Mouse (Mus musculus) ovary, postnatal 10 days (tissue): ENCODE data around the gene Lpcat1.

Experiments used
- DNase-seq: peaks from one replicate; pipeline ENCODE4 v3.0.0; 2022; ENCODE audit warnings: low spot score

Lpcat1 gene

DNA sequence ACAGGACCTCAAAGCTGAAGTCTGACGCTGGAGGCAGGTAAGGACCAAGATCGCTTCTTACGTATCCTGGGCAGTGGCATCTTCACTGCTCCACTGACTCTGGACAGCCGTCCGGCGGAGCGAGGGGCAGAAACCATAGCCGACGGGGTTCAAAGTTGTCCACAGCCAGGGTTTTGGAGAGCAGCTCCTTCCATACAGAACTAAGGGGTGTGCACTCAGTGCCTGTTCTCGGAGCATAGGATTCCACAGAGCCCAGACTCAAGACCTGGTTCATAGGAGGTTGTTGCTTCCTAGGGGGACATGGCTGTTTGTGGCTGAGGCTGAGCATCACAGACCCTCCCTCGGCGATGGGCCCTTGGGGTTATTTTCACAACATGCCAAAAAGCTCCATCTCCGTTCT is 69.8 kb downstream of the Lpcat1 start:
- DNase-seq, result no peak

- no peak for DNase-seq
Measured at GRCm38 (mm10) chr13:73564201-73564600, 97.2 kb downstream of the Lpcat1 start.
